Mouse (Mus musculus) mammary gland, adult 2 months (tissue): ENCODE results near the gene Cks1brt. TPM values are rescaled to one million over a fixed set of nuclear protein-coding genes. Genes with fewer than 3 reads are reported as not detected.

ENCODE experiments used
- polyA plus RNA-seq: library from polyadenylated mRNA; depleted of rRNA; stranded (reverse); fragments of >200 nt; gene quantifications from 2 replicates; pipeline ENCODE4 v1.2.3, GENCODE M21; 2012; ENCODE audit warnings: low replicate concordance; rRNA removed

Gene Cks1brt
- not detected in 2 replicates for polyA plus RNA-seq

GRCm38 (mm10) chr8:85151624-85152023, at the start of gene Cks1brt:
Gene Cks1brt, plus strand, starts transcription at chr8:85151924.

DNA sequence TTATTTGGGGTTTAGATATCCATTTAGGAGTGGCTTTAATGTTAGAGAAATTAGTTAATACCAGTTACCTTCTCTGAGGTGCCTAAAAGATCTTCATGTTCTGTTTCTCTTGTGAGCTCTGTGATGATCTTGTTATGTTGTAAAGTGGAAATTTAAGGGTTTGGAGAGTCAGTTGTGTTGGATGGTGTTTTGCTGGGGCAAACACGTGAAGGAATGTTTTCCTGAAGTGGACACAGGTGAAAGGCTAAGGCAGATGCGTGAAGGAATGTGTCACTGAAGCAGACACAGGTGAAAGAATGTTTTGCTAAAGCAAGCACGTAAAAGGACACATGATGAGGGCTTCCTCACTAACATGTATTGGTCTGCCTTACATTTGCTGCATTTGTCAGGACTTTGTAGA, 28.7 kb upstream of the Cks1brt start, which contains the start of gene Zfp791:
TSS of gene Zfp791 (minus strand) at position 101 of the 400 bp plus-strand sequence.

Other genes with a start within 250 kb of the Cks1brt start
- gene Klf1, start 250.0 kb upstream of the Cks1brt start, polyA plus RNA-seq: 0.16 and 0.51 TPM in 2 replicates
- 41.2 and 44.9 TPM in 2 replicates for gene Dnase2a, start 243.4 kb upstream of the Cks1brt start, polyA plus RNA-seq
- 0.14 and 0.35 TPM in 2 replicates for gene Mast1, start 214.6 kb upstream of the Cks1brt start, polyA plus RNA-seq
- not detected in 2 replicates for gene Rtbdn, start 204.9 kb upstream of the Cks1brt start, polyA plus RNA-seq
- gene Gm49661, start 182.5 kb upstream of the Cks1brt start, polyA plus RNA-seq: 2.1 TPM in 1 of 2 replicates, not detected in the other
- gene Prdx2, start 182.3 kb upstream of the Cks1brt start, polyA plus RNA-seq: 111 and 179 TPM in 2 replicates
- gene Rnaseh2a, start 182.2 kb upstream of the Cks1brt start, polyA plus RNA-seq: 44.4 and 48.4 TPM in 2 replicates
- gene Junb, start 173.2 kb upstream of the Cks1brt start, polyA plus RNA-seq: 50.5 and 206 TPM in 2 replicates
- gene Hook2, start 161.3 kb upstream of the Cks1brt start, polyA plus RNA-seq: 7.7 and 9.8 TPM in 2 replicates
- 0.11 TPM in 1 of 2 replicates, not detected in the other for gene Best2, start 137.4 kb upstream of the Cks1brt start, polyA plus RNA-seq
- 106 and 148 TPM in 2 replicates for gene Asna1, start 126.6 kb upstream of the Cks1brt start, polyA plus RNA-seq
- gene Trir, start 125.1 kb upstream of the Cks1brt start, polyA plus RNA-seq: 44.8 and 82.2 TPM in 2 replicates
- 63.6 and 82.2 TPM in 2 replicates for gene Tnpo2, start 115.0 kb upstream of the Cks1brt start, polyA plus RNA-seq
- gene Fbxw9, start 91.9 kb upstream of the Cks1brt start, polyA plus RNA-seq: 39.5 and 40.0 TPM in 2 replicates
- not detected in 2 replicates for gene Gm5741, start 83.9 kb upstream of the Cks1brt start, polyA plus RNA-seq
- gene Dhps, start 80.2 kb upstream of the Cks1brt start, polyA plus RNA-seq: 37.4 and 72.8 TPM in 2 replicates
- 123 and 209 TPM in 2 replicates for gene Wdr83os, start 71.2 kb upstream of the Cks1brt start, polyA plus RNA-seq
- 25.9 and 27.9 TPM in 2 replicates for gene Wdr83, start 70.6 kb upstream of the Cks1brt start, polyA plus RNA-seq
- 95.4 and 120 TPM in 2 replicates for gene Man2b1, start 68.7 kb upstream of the Cks1brt start, polyA plus RNA-seq
- gene Zfp791, start 28.8 kb upstream of the Cks1brt start, polyA plus RNA-seq: 0.25 and 0.57 TPM in 2 replicates
- not detected in 2 replicates for gene Olfr371, start 74.1 kb downstream of the Cks1brt start, polyA plus RNA-seq
- 8.7 and 12.0 TPM in 2 replicates for gene Orc6, start 147.7 kb downstream of the Cks1brt start, polyA plus RNA-seq
- 8.6 and 25.0 TPM in 2 replicates for gene Vps35, start 147.9 kb downstream of the Cks1brt start, polyA plus RNA-seq
- 0.12 and 0.27 TPM in 2 replicates for gene Mylk3, start 234.4 kb downstream of the Cks1brt start, polyA plus RNA-seq